Comparison of ENCODE assay signal across 26 mouse cellular contexts in the genomic region with DNA sequence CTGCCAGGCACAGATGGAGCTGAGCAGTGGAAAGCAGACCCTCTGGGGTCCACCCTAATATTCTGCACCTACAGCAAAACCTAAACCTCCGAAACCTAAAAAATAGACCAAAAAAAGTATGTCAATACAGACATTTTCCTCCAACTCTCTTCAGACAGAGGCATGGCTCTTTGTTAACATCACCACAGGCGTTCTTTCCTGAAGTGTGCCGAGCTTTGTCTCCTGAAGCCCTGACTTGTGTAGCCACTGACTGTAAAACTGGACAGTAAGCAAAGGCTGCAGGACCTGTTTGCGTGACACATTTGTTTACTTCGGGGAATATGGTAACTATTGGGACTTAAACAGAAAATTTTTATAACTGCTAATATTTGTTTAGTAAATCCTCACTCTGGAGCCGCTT.
"Had no signal": no experiment of that assay in that cellular context is flagged by ENCODE, and none has a peak within 500 bp of the region (broad histone marks: within the 10 kb centered on the region; RNA-seq: fewer than 3 reads in every experiment).

No protein-coding gene starts in this region.

- H3K9ac ChIP-seq: embryonic facial prominence, embryonic 12.5 days; embryonic facial prominence, embryonic 13.5 days; embryonic facial prominence, embryonic 15.5 days; forebrain, embryonic 12.5 days; forebrain, embryonic 13.5 days; forebrain, embryonic 15.5 days had no signal

- H3K27me3 ChIP-seq: embryonic facial prominence, embryonic 12.5 days; embryonic facial prominence, embryonic 13.5 days; embryonic facial prominence, embryonic 15.5 days; forebrain, embryonic 12.5 days; forebrain, embryonic 13.5 days; forebrain, embryonic 15.5 days had no signal

- H3K36me3 ChIP-seq: embryonic facial prominence, embryonic 10.5 days; embryonic facial prominence, embryonic 12.5 days; embryonic facial prominence, embryonic 13.5 days; embryonic facial prominence, embryonic 15.5 days; forebrain, embryonic 12.5 days; forebrain, embryonic 15.5 days had no signal

- DNase-seq: cerebellum, adult 2 months; cerebellum, adult 8-10 months; cerebellum, adult 9-10 months; cerebellum, adult 9-11 months; cerebellum, postnatal 10 days; cerebellum, postnatal 14 days; cerebellum, postnatal 25 days; cerebellum, postnatal 36 days; embryo, embryonic 11 days; gastrocnemius, adult 2 months; gastrocnemius, postnatal 10 days; gastrocnemius, postnatal 14 days; gastrocnemius, postnatal 25 days; gastrocnemius, postnatal 36 days; heart, adult 18-20 months; heart, adult 2 months had no signal

- H3K4me3 ChIP-seq: embryonic facial prominence, embryonic 10.5 days; embryonic facial prominence, embryonic 12.5 days; embryonic facial prominence, embryonic 13.5 days; embryonic facial prominence, embryonic 15.5 days; erythroblast, embryonic 14.5 days; forebrain, embryonic 12.5 days; forebrain, embryonic 13.5 days; forebrain, embryonic 15.5 days; gastrocnemius, adult 2 months; heart, adult 2 months had no signal

- H3K9me3 ChIP-seq: embryonic facial prominence, embryonic 10.5 days; embryonic facial prominence, embryonic 12.5 days; embryonic facial prominence, embryonic 13.5 days; embryonic facial prominence, embryonic 15.5 days; forebrain, embryonic 12.5 days; forebrain, embryonic 13.5 days; forebrain, embryonic 15.5 days had no signal

- ATAC-seq: forebrain, embryonic 13.5 days; forebrain, embryonic 14.5 days; forebrain, embryonic 15.5 days; forebrain, embryonic 16.5 days had no signal

- H3K4me2 ChIP-seq: embryonic facial prominence, embryonic 12.5 days; embryonic facial prominence, embryonic 13.5 days; embryonic facial prominence, embryonic 15.5 days; forebrain, embryonic 12.5 days; forebrain, embryonic 13.5 days; forebrain, embryonic 15.5 days had no signal

- H3K4me1 ChIP-seq: embryonic facial prominence, embryonic 12.5 days; embryonic facial prominence, embryonic 13.5 days; embryonic facial prominence, embryonic 15.5 days had no signal

- H3K27ac ChIP-seq: embryonic facial prominence, embryonic 10.5 days; embryonic facial prominence, embryonic 12.5 days; embryonic facial prominence, embryonic 13.5 days; embryonic facial prominence, embryonic 15.5 days; forebrain, embryonic 12.5 days; forebrain, embryonic 13.5 days; forebrain, embryonic 15.5 days; gastrocnemius, adult 2 months; heart, adult 2 months had no signal
